Mouse (Mus musculus): ENCODE measurements around the gene Unc5cl. TPM values are rescaled to one million over a fixed set of nuclear protein-coding genes. Genes with fewer than 3 reads are reported as not detected.

Unc5cl gene
- polyA plus RNA-seq (2015; fragmentation: Nextera tagmentation; extraction: Ambion mirVana) = 0.06 and 0.14 TPM in 2 replicates

- H3K4me2 ChIP-seq = no peak within 1 kb of the TSS
Observed at GRCm38 (mm10) chr17:48454688-48455087, at the start of gene Unc5cl. Gene Unc5cl (plus strand): TSS chr17:48454901.

GRCm38 (mm10) chr17:48407154-48407553 lies 47.5 kb upstream of the Unc5cl start:
- Histone ChIP-seq H3K9ac (no peak overlapping the region), H3K27me3 (no peaks in the 10 kb centered on the region), H3K4me2 (no peak overlapping the region), H3K9me3 (no peaks in the 10 kb centered on the region), H3K36me3 (0 out of 2 replicates have a peak, but pooled peaks cover 1% of the 10 kb centered on the region), H3K27ac (no peak overlapping the region), H3K4me3 (no peak overlapping the region; the same call in 1 of the 2 replicates), H3K4me1 (peaks cover 23% of the 10 kb centered on the region)
- WGBS = 83% methylated on average over 4 of the region's 4 CpGs
- ATAC-seq (ENCODE audit: insufficient number of reproducible peaks, low FRiP score, low TSS enrichment, low read depth) = no peak

More at GRCm38 (mm10) chr17:48454688-48455087, at the start of gene Unc5cl:
- H3K36me3 ChIP-seq = no peaks in the 10 kb centered on the region
- no peak within 1 kb of the TSS for H3K4me3 ChIP-seq
- H3K4me1 ChIP-seq = no peaks in the 10 kb centered on the region
- H3K9me3 ChIP-seq = no peaks in the 10 kb centered on the region
- H3K27me3 ChIP-seq = no peaks in the 10 kb centered on the region
- WGBS = 53% methylated on average over 11 of the region's 11 CpGs
- H3K27ac ChIP-seq = no peak within 1 kb of the TSS
- H3K9ac ChIP-seq = no peak within 1 kb of the TSS
- ATAC-seq (ENCODE audit: insufficient number of reproducible peaks, low FRiP score, low TSS enrichment, low read depth) = no peak

GRCm38 (mm10) chr17:48407910-48408525 lies 46.7 kb upstream of the Unc5cl start:
- peak overlapping the region; percentile 60 for H3K4me2 ChIP-seq
- ATAC-seq (ENCODE audit: insufficient number of reproducible peaks, low FRiP score, low TSS enrichment, low read depth) = no peak
- no peaks in the 10 kb centered on the region for H3K9me3 ChIP-seq
- H3K4me1 ChIP-seq = peaks cover 23% of the 10 kb centered on the region
- H3K27me3 ChIP-seq = no peaks in the 10 kb centered on the region
- peak overlapping the region; percentile 87 for H3K4me3 ChIP-seq
- peak overlapping the region; percentile 100 for H3K27ac ChIP-seq
- H3K36me3 ChIP-seq = peaks cover 6% of the 10 kb centered on the region; the same call in 1 of the 2 replicates
- 8% methylated on average over 8 of the region's 8 CpGs for WGBS
- peak overlapping the region; percentile 99 for H3K9ac ChIP-seq

DNA sequence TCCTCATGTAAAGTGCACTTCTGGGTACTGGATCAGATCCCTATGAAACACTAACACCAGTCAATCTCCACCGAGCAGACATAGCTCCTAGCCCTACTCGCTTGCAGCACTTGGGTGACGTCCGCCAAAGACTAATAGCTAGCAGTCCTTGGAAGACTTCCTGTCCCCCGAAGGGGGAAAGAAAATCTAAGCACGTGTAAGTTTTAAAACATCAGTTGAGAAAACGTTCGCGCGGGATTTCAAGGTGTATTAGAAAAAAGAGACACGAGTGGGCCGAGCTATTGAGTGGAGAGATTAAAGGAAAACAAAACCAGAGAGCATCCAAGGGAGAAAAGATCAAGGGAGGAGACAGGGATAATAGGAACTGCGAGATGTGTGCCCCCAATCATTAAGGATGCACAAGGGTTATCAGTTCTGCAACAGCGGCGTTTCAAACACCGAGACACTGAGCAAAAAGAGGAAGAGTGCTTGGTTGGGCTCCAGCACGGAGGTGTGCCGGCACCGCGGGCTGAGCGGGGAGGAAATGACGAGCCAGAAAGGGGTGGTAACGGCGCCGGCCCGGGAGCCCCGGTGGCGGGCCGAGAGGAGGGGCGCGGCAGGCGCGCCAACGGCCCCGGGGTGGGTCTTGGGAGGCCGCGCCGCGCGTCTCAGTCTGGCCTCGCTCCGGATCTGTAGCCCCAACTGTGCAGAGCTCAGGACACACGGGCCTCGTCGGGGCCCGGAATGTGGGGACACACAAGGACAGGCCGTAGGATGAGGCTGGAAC lies 46.0 kb upstream of the Unc5cl start:
- Histone ChIP-seq H3K4me2 (peak overlapping the region; percentile 60), H3K9me3 (no peaks in the 10 kb centered on the region), H3K4me1 (peaks cover 23% of the 10 kb centered on the region), H3K4me3 (peak overlapping the region; percentile 87), H3K27me3 (no peaks in the 10 kb centered on the region), H3K27ac (peak overlapping the region; percentile 100), H3K36me3 (peaks cover 10% of the 10 kb centered on the region; the same call in 1 of the 2 replicates), H3K9ac (peak overlapping the region; percentile 99)
- ATAC-seq (ENCODE audit: insufficient number of reproducible peaks, low FRiP score, low TSS enrichment, low read depth) = 0 out of 2 replicates have a peak, but pooled peaks have one; percentile 2
- under 1% methylated on average over 46 of the region's 47 CpGs for WGBS

DNA sequence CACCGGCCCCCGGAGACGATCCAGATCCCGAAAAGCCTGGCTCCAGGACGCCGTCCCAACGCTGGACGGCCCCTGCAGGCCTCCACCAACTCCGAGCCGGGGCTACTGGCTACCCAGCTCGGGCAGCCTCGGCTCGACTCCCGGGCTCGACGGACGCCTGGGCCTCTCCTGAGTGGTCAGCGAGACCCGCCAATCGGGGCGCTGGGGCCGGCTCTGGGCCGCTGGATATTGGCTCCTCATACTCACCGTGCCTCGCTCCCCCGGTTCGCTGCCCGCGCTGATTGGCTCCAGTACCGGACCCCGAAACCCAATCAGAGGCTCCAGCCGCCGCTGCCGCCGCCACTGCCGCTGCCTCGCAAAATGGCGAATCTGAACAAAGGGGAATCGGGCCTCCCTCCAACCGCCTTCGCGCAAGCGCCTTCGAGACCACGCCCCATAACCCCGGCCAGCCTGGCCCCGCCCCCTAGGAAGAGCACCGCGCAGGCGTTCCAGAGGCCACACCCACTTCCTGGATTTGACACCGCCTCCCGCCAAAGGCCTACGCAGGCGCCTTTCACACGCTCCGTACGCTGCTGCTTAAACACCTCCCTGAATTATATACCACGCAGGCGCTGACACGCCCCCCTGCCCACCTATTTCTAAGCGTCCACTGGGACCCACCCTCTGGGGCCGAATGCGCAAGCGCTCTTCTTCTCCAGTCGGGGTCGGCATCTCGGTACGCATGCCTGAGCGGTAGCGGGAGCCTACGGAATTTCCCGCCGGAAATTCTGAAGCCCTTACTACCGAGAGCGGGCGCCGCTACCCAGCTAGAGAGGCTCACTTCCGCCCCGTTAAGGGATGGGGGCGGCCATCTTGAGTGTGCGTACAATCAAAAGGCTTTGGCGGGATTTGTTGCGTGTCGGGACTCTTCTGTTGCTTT lies 45.1 kb upstream of the Unc5cl start, which contains the start of the genes Nfya and Oard1:
TSS of gene Nfya (minus strand) at position 527 of the 919 bp plus-strand sequence.
TSS of gene Oard1 (plus strand) at position 635 of the 919 bp plus-strand sequence.
- H3K9me3 ChIP-seq = no peaks in the 10 kb centered on the region
- peak within 1 kb of the TSS; percentile 100 for H3K27ac ChIP-seq
- H3K4me1 ChIP-seq = peaks cover 23% of the 10 kb centered on the region
- peak within 1 kb of the TSS; percentile 99 for H3K9ac ChIP-seq
- peak within 1 kb of the TSS; percentile 60 for H3K4me2 ChIP-seq
- H3K4me3 ChIP-seq = peak within 1 kb of the TSS; percentile 87
- WGBS = under 1% methylated on average over 84 of the region's 84 CpGs
- H3K27me3 ChIP-seq = no peaks in the 10 kb centered on the region
- H3K36me3 ChIP-seq = peaks cover 17% of the 10 kb centered on the region
- ATAC-seq (ENCODE audit: insufficient number of reproducible peaks, low FRiP score, low TSS enrichment, low read depth) = peak; percentile 98

GRCm38 (mm10) chr17:48410299-48410785 lies 44.4 kb upstream of the Unc5cl start:
- Histone ChIP-seq H3K4me1 (peaks cover 23% of the 10 kb centered on the region), H3K36me3 (peaks cover 24% of the 10 kb centered on the region), H3K4me2 (peak overlapping the region; percentile 51), H3K4me3 (peak overlapping the region; percentile 87), H3K27ac (peak overlapping the region; percentile 100), H3K27me3 (no peaks in the 10 kb centered on the region), H3K9ac (peak overlapping the region; percentile 61), H3K9me3 (no peaks in the 10 kb centered on the region)
- WGBS = under 1% methylated on average over 13 of the region's 13 CpGs
- ATAC-seq (ENCODE audit: insufficient number of reproducible peaks, low FRiP score, low TSS enrichment, low read depth) = 0 out of 2 replicates have a peak, but pooled peaks have one; percentile 4

DNA sequence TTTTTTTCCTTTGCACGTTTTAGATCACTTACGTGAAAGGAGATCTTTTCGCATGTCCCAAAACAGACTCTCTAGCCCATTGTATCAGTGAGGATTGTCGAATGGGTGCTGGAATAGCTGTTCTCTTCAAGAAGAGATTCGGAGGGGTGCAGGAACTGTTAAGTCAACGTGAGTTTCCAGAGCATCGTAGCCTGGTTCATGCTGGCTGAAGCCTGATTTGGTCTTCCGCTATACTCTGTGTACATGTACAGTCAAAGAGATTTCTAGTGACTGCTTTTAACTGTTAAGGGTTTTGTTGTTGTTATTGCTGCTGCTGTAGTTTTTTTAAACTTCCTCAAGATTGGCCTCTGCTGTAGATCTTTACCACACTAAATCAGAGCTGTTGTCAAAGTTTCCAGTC lies 43.5 kb upstream of the Unc5cl start:
- Histone ChIP-seq H3K4me1 (peaks cover 23% of the 10 kb centered on the region), H3K27ac (peak overlapping the region; percentile 100), H3K4me3 (peak overlapping the region; percentile 87), H3K9me3 (no peaks in the 10 kb centered on the region), H3K9ac (0 out of 2 replicates have a peak overlapping the region, but pooled peaks have one; percentile 61), H3K4me2 (peak overlapping the region; percentile 51), H3K36me3 (peaks cover 33% of the 10 kb centered on the region), H3K27me3 (no peaks in the 10 kb centered on the region)
- 35% methylated on average over 8 of the region's 8 CpGs for WGBS
- no peak for ATAC-seq (ENCODE audit: insufficient number of reproducible peaks, low FRiP score, low TSS enrichment, low read depth)

GRCm38 (mm10) chr17:48416011-48416410 lies 38.7 kb upstream of the Unc5cl start:
- no peak overlapping the region for H3K27ac ChIP-seq
- peaks cover 47% of the 10 kb centered on the region for H3K36me3 ChIP-seq
- ATAC-seq (ENCODE audit: insufficient number of reproducible peaks, low FRiP score, low TSS enrichment, low read depth) = no peak
- no peaks in the 10 kb centered on the region for H3K27me3 ChIP-seq
- no peaks in the 10 kb centered on the region for H3K9me3 ChIP-seq
- H3K4me1 ChIP-seq = peaks cover 8% of the 10 kb centered on the region
- H3K4me3 ChIP-seq = no peak overlapping the region
- H3K4me2 ChIP-seq = no peak overlapping the region
- 64% methylated on average over 7 of the region's 7 CpGs for WGBS
- H3K9ac ChIP-seq = no peak overlapping the region

- H3K36me3 ChIP-seq = peaks cover 47% of the 10 kb centered on the region
- peak overlapping the region; percentile 29 for H3K27ac ChIP-seq
- WGBS = 87% methylated on average over 14 of the region's 14 CpGs
- no peak overlapping the region for H3K4me3 ChIP-seq
- H3K4me2 ChIP-seq = no peak overlapping the region
- ATAC-seq (ENCODE audit: insufficient number of reproducible peaks, low FRiP score, low TSS enrichment, low read depth) = no peak
- no peaks in the 10 kb centered on the region for H3K27me3 ChIP-seq
- H3K9ac ChIP-seq = no peak overlapping the region
- no peaks in the 10 kb centered on the region for H3K9me3 ChIP-seq
- H3K4me1 ChIP-seq = peaks cover 2% of the 10 kb centered on the region; the same call in 1 of the 2 replicates
Observed at GRCm38 (mm10) chr17:48416425-48417195, 38.1 kb upstream of the Unc5cl start.

GRCm38 (mm10) chr17:48417521-48417920 lies 37.2 kb upstream of the Unc5cl start:
- Histone ChIP-seq H3K9me3 (no peaks in the 10 kb centered on the region), H3K27ac (no peak overlapping the region), H3K4me1 (no peaks in the 10 kb centered on the region), H3K4me3 (no peak overlapping the region), H3K36me3 (peaks cover 43% of the 10 kb centered on the region), H3K4me2 (no peak overlapping the region), H3K9ac (no peak overlapping the region), H3K27me3 (no peaks in the 10 kb centered on the region)
- ATAC-seq (ENCODE audit: insufficient number of reproducible peaks, low FRiP score, low TSS enrichment, low read depth) = no peak
- WGBS = 88% methylated on average over 6 of the region's 6 CpGs

Measured in limb, embryonic 15.5 days (tissue).